17 mouse cellular contexts compared by ENCODE assay signal in genomic region chr6:114000928-114001327, GRCm38 (mm10). TPM values are rescaled to one million over a fixed set of nuclear protein-coding genes. Genes with fewer than 3 reads are reported as not detected.
"Had no signal": no experiment of that assay in that cellular context is flagged by ENCODE, and none has a peak within 500 bp of the region (broad histone marks: within the 10 kb centered on the region; RNA-seq: fewer than 3 reads in every experiment).

No protein-coding gene starts in this region.

- H3K36me3 ChIP-seq: midbrain, embryonic 10.5 days; midbrain, embryonic 13.5 days; neural tube, embryonic 13.5 days; stomach, embryonic 15.5 days had no signal

- ATAC-seq: liver, postnatal 0 days; lung, postnatal 0 days; midbrain, embryonic 13.5 days; midbrain, embryonic 16.5 days had no signal

- H3K4me3 ChIP-seq: midbrain, embryonic 10.5 days; midbrain, embryonic 13.5 days; myocyte; neural tube, embryonic 13.5 days; stomach, embryonic 15.5 days had no signal

- H3K27ac ChIP-seq: liver, embryonic 14.5 days; macrophage; midbrain, embryonic 10.5 days; midbrain, embryonic 13.5 days; neural tube, embryonic 13.5 days; stomach, embryonic 15.5 days had no signal

- H3K4me1 ChIP-seq: midbrain, embryonic 10.5 days; midbrain, embryonic 13.5 days; neural tube, embryonic 13.5 days; stomach, embryonic 15.5 days had no signal

- DNase-seq: kidney, postnatal 14 days; kidney, postnatal 4 days; liver, postnatal 0 days; lung, embryonic 14.5 days; retina, postnatal 1 day; right cerebral cortex, postnatal 25 days; spleen, adult 18-20 months; thymus, postnatal 25 days had no signal

- H3K4me2 ChIP-seq: lung, embryonic 14.5 days; midbrain, embryonic 13.5 days; neural tube, embryonic 13.5 days; stomach, embryonic 15.5 days had no signal

- H3K9me3 ChIP-seq: midbrain, embryonic 10.5 days; midbrain, embryonic 13.5 days; neural tube, embryonic 13.5 days; stomach, embryonic 15.5 days had no signal

- H3K27me3 ChIP-seq: midbrain, embryonic 13.5 days; neural tube, embryonic 13.5 days; stomach, embryonic 15.5 days had no signal

- H3K9ac ChIP-seq: liver, embryonic 14.5 days; liver, postnatal 0 days; lung, embryonic 14.5 days; midbrain, embryonic 13.5 days; neural tube, embryonic 13.5 days; stomach, embryonic 15.5 days had no signal

RNA-seq across cellular contexts. Expression of gene Atp2b2, which starts 41.5 kb away (rescaled TPM):
- polyA plus RNA-seq: macrophage, myocyte had no signal
